Mouse (Mus musculus) lung, adult 2 months (tissue): Measurements from ENCODE around the gene Ina.

Experiments
- CTCF ChIP-seq: fragments of 200-500 bp; IDR thresholded peaks from 2 replicates; pipeline ENCODE4 v1.5.1; 2011; ENCODE audit warnings: mild to moderate bottlenecking, low read length, control low read depth; ENCODE audit not compliant: insufficient read depth
- POLR2A ChIP-seq: fragments of 200-500 bp; IDR thresholded peaks from 2 replicates; pipeline ENCODE4 v1.6.1; 2011; ENCODE audit warnings: low read depth, mild to moderate bottlenecking, control low read depth, low read length, borderline replicate concordance; ENCODE audit errors: extremely low read depth

- TF ChIP-seq CTCF = no peak
- TF ChIP-seq POLR2A = no peak
Measured at GRCm38 (mm10) chr19:46975565-46975964, 38.9 kb upstream of the Ina start.
